Mouse (Mus musculus) embryonic facial prominence, embryonic 13.5 days (tissue): Measurements from ENCODE around the gene Anxa1. TPM values are rescaled to one million over a fixed set of nuclear protein-coding genes. Genes with fewer than 3 reads are reported as not detected.

Experiments used
- polyA plus RNA-seq: library from polyadenylated mRNA; unstranded; fragments of >200 nt; fragmentation: Nextera tagmentation; extraction: Ambion mirVana; gene quantifications from 2 replicates; pipeline ENCODE4 v1.2.1, GENCODE M21; 2015

Anxa1 gene
- polyA plus RNA-seq, 1 experiment from 2014 or later: 170 TPM

Other genes starting within 250 kb of the Anxa1 start
- gene Aldh1a1, start 101.8 kb upstream of the Anxa1 start, polyA plus RNA-seq: 1.1 and 2.4 TPM in 2 replicates